Mouse (Mus musculus): ENCODE data around the gene Cldn4. TPM values are rescaled to one million over a fixed set of nuclear protein-coding genes. Genes with fewer than 3 reads are reported as not detected.

Cldn4 gene
- polyA plus RNA-seq, 1 experiment from 2014 or later, result 52.1 TPM

- no peak for ATAC-seq (ENCODE audit: insufficient number of reproducible peaks, low FRiP score, low TSS enrichment, low read depth)
- no peaks in the 10 kb centered on the region for H3K27me3 ChIP-seq
- H3K4me3 ChIP-seq (replicated peaks), result no peak overlapping the region
- H3K4me2 ChIP-seq (replicated peaks), result no peak overlapping the region
- H3K9me3 ChIP-seq (replicated peaks), result no peaks in the 10 kb centered on the region
- peaks cover 23% of the 10 kb centered on the region for H3K4me1 ChIP-seq
- no peak overlapping the region for H3K9ac ChIP-seq
- no peak overlapping the region for H3K27ac ChIP-seq (replicated peaks)
- 28% methylated on average over 5 of the region's 5 CpGs for WGBS
- no peaks in the 10 kb centered on the region for H3K36me3 ChIP-seq
These were observed 16.8 kb upstream of the Cldn4 start for GRCm38 (mm10) chr5:134963546-134963945.

GRCm38 (mm10) chr5:134961519-134961918 is 14.8 kb upstream of the Cldn4 start:
- peaks cover 19% of the 10 kb centered on the region for H3K4me1 ChIP-seq
- ATAC-seq (ENCODE audit: insufficient number of reproducible peaks, low FRiP score, low TSS enrichment, low read depth), result no peak
- no peak overlapping the region for H3K4me2 ChIP-seq (replicated peaks)
- no peaks in the 10 kb centered on the region for H3K36me3 ChIP-seq
- H3K27me3 ChIP-seq, result no peaks in the 10 kb centered on the region
- 91% methylated on average over 2 of the region's 2 CpGs for WGBS
- no peak overlapping the region for H3K9ac ChIP-seq
- no peak overlapping the region for H3K27ac ChIP-seq (replicated peaks)
- H3K9me3 ChIP-seq (replicated peaks), result no peaks in the 10 kb centered on the region
- H3K4me3 ChIP-seq (replicated peaks), result no peak overlapping the region

GRCm38 (mm10) chr5:134960430-134960829 is 13.7 kb upstream of the Cldn4 start:
- H3K9me3 ChIP-seq (replicated peaks), result no peaks in the 10 kb centered on the region
- H3K36me3 ChIP-seq, result no peaks in the 10 kb centered on the region
- H3K4me2 ChIP-seq (replicated peaks), result no peak overlapping the region
- no peaks in the 10 kb centered on the region for H3K27me3 ChIP-seq
- 0 out of 2 replicates have a peak overlapping the region, but pooled peaks have one; percentile 41 for H3K27ac ChIP-seq (replicated peaks)
- peaks cover 9% of the 10 kb centered on the region for H3K4me1 ChIP-seq
- WGBS, result 41% methylated on average over 2 of the region's 2 CpGs
- H3K9ac ChIP-seq, result no peak overlapping the region
- peak; percentile 34; the same call in 1 of the 2 replicates for ATAC-seq (ENCODE audit: insufficient number of reproducible peaks, low FRiP score, low TSS enrichment, low read depth)
- no peak overlapping the region for H3K4me3 ChIP-seq (replicated peaks)

- Histone ChIP-seq H3K27ac (replicated peaks) (no peak overlapping the region), H3K4me2 (replicated peaks) (no peak overlapping the region), H3K4me3 (replicated peaks) (no peak overlapping the region), H3K27me3 (no peaks in the 10 kb centered on the region), H3K36me3 (no peaks in the 10 kb centered on the region), H3K4me1 (peaks cover 8% of the 10 kb centered on the region), H3K9ac (no peak overlapping the region), H3K9me3 (replicated peaks) (no peaks in the 10 kb centered on the region)
- ATAC-seq (ENCODE audit: insufficient number of reproducible peaks, low FRiP score, low TSS enrichment, low read depth), result peak; percentile 49; the same call in 1 of the 2 replicates
- WGBS, result 71% methylated on average over 7 of the region's 7 CpGs
These were observed 12.4 kb upstream of the Cldn4 start for GRCm38 (mm10) chr5:134959114-134959513.

GRCm38 (mm10) chr5:134955491-134955890 is 8.8 kb upstream of the Cldn4 start:
- H3K4me1 ChIP-seq, result peaks cover 9% of the 10 kb centered on the region
- no peak overlapping the region for H3K27ac ChIP-seq (replicated peaks)
- no peak overlapping the region for H3K9ac ChIP-seq
- no peak for ATAC-seq (ENCODE audit: insufficient number of reproducible peaks, low FRiP score, low TSS enrichment, low read depth)
- no peak overlapping the region for H3K4me2 ChIP-seq (replicated peaks)
- 68% methylated on average over 5 of the region's 5 CpGs for WGBS
- H3K4me3 ChIP-seq (replicated peaks), result no peak overlapping the region
- no peaks in the 10 kb centered on the region for H3K27me3 ChIP-seq
- no peaks in the 10 kb centered on the region for H3K9me3 ChIP-seq (replicated peaks)
- no peaks in the 10 kb centered on the region for H3K36me3 ChIP-seq

- 21% methylated on average over 19 of the region's 19 CpGs for WGBS
- no peaks in the 10 kb centered on the region for H3K36me3 ChIP-seq
- no peak for ATAC-seq (ENCODE audit: insufficient number of reproducible peaks, low FRiP score, low TSS enrichment, low read depth)
- no peak overlapping the region for H3K27ac ChIP-seq (replicated peaks)
- H3K9ac ChIP-seq, result no peak overlapping the region
- H3K27me3 ChIP-seq, result peaks cover 12% of the 10 kb centered on the region
- H3K9me3 ChIP-seq (replicated peaks), result no peaks in the 10 kb centered on the region
- H3K4me3 ChIP-seq (replicated peaks), result no peak overlapping the region
- H3K4me1 ChIP-seq, result peaks cover 23% of the 10 kb centered on the region
- H3K4me2 ChIP-seq (replicated peaks), result peak overlapping the region; percentile 12; the same call in 1 of the 2 replicates
These were observed 4.5 kb upstream of the Cldn4 start for GRCm38 (mm10) chr5:134951053-134951884.

GRCm38 (mm10) chr5:134948085-134948439 is 1.3 kb upstream of the Cldn4 start:
- no peak for ATAC-seq (ENCODE audit: insufficient number of reproducible peaks, low FRiP score, low TSS enrichment, low read depth)
- H3K36me3 ChIP-seq, result no peaks in the 10 kb centered on the region
- H3K27ac ChIP-seq (replicated peaks), result no peak overlapping the region
- H3K4me2 ChIP-seq (replicated peaks), result no peak overlapping the region
- no peak overlapping the region for H3K9ac ChIP-seq
- H3K27me3 ChIP-seq, result peaks cover 23% of the 10 kb centered on the region
- H3K4me3 ChIP-seq (replicated peaks), result no peak overlapping the region
- H3K9me3 ChIP-seq (replicated peaks), result no peaks in the 10 kb centered on the region
- H3K4me1 ChIP-seq, result peaks cover 26% of the 10 kb centered on the region
- 39% methylated on average over 4 of the region's 4 CpGs for WGBS

GRCm38 (mm10) chr5:134947420-134948084 is 818 bp upstream of the Cldn4 start:
- Histone ChIP-seq H3K4me3 (replicated peaks) (no peak overlapping the region), H3K27ac (replicated peaks) (0 out of 2 replicates have a peak overlapping the region, but pooled peaks have one; percentile 41), H3K9ac (no peak overlapping the region), H3K36me3 (no peaks in the 10 kb centered on the region), H3K27me3 (peaks cover 23% of the 10 kb centered on the region), H3K4me2 (replicated peaks) (no peak overlapping the region; the same call in 1 of the 2 replicates), H3K9me3 (replicated peaks) (no peaks in the 10 kb centered on the region), H3K4me1 (peaks cover 26% of the 10 kb centered on the region)
- WGBS, result 44% methylated on average over 5 of the region's 5 CpGs
- no peak for ATAC-seq (ENCODE audit: insufficient number of reproducible peaks, low FRiP score, low TSS enrichment, low read depth)

- ATAC-seq (ENCODE audit: insufficient number of reproducible peaks, low FRiP score, low TSS enrichment, low read depth), result 0 out of 2 replicates have a peak, but pooled peaks have one; percentile 32
- Histone ChIP-seq H3K4me1 (peaks cover 25% of the 10 kb centered on the region), H3K9ac (peak overlapping the region; percentile 9; the same call in 1 of the 2 replicates), H3K4me3 (replicated peaks) (peak overlapping the region; percentile 38), H3K9me3 (replicated peaks) (no peaks in the 10 kb centered on the region), H3K36me3 (no peaks in the 10 kb centered on the region), H3K4me2 (replicated peaks) (peak overlapping the region; percentile 34), H3K27me3 (peaks cover 23% of the 10 kb centered on the region), H3K27ac (replicated peaks) (peak overlapping the region; percentile 79)
- WGBS, result 14% methylated on average over 43 of the region's 43 CpGs
These were observed 474 bp downstream of the Cldn4 start for GRCm38 (mm10) chr5:134946063-134946856.

- Histone ChIP-seq H3K4me2 (replicated peaks) (peak overlapping the region; percentile 34), H3K27me3 (peaks cover 23% of the 10 kb centered on the region), H3K4me1 (peaks cover 23% of the 10 kb centered on the region), H3K4me3 (replicated peaks) (peak overlapping the region; percentile 38), H3K9me3 (replicated peaks) (no peaks in the 10 kb centered on the region), H3K9ac (0 out of 2 replicates have a peak overlapping the region, but pooled peaks have one; percentile 9), H3K36me3 (0 out of 2 replicates have a peak, but pooled peaks cover 3% of the 10 kb centered on the region), H3K27ac (replicated peaks) (0 out of 2 replicates have a peak overlapping the region, but pooled peaks have one; percentile 17)
- ATAC-seq (ENCODE audit: insufficient number of reproducible peaks, low FRiP score, low TSS enrichment, low read depth), result no peak
- WGBS, result 35% methylated on average over 18 of the region's 19 CpGs
These were observed 1.3 kb downstream of the Cldn4 start for GRCm38 (mm10) chr5:134945266-134945959.

Data from embryonic facial prominence, embryonic 15.5 days (tissue).